Mouse (Mus musculus) brown adipose tissue, adult 24 weeks (tissue): ENCODE results near the gene Ncor2. TPM values are rescaled to one million over a fixed set of nuclear protein-coding genes. Genes with fewer than 3 reads are reported as not detected.

Source experiments
- H3K27ac ChIP-seq: fragments of 200-500 bp; replicated peaks from 2 replicates; pipeline ENCODE4 v1.5.1; 2012; ENCODE audit warnings: low read depth, mild to moderate bottlenecking, low read length
- H3K4me1 ChIP-seq: fragments of 200-500 bp; 2 replicates; pipeline ENCODE4 v1.6.1; 2012; ENCODE audit warnings: low read length, mixed read lengths; ENCODE audit not compliant: control insufficient read depth, insufficient read depth, insufficient read length
- H3K4me3 ChIP-seq: fragments of 200-500 bp; 2 replicates; pipeline ENCODE4 v1.5.1; 2012; ENCODE audit warnings: low read depth, mild to moderate bottlenecking, low read length, moderate library complexity; ENCODE audit not compliant: insufficient read depth
- polyA plus RNA-seq: library from polyadenylated mRNA; stranded (reverse); fragments of >200 nt; gene quantifications from 2 replicates; pipeline ENCODE4 v1.2.4, GENCODE M21; 2012; ENCODE audit not compliant: missing spikeins, insufficient read depth, insufficient read length

The Ncor2 gene
- polyA plus RNA-seq, 1 experiment, result 19.5 TPM

- no peaks in the 10 kb centered on the region for H3K4me1 ChIP-seq
- no peak overlapping the region for H3K27ac ChIP-seq
- no peak overlapping the region for H3K4me3 ChIP-seq
Measured at GRCm38 (mm10) chr5:124997913-124998312, 181.1 kb downstream of the Ncor2 start.

- no peak overlapping the region for H3K4me3 ChIP-seq
- no peak overlapping the region for H3K27ac ChIP-seq
- peaks cover 5% of the 10 kb centered on the region; the same call in 1 of the 2 replicates for H3K4me1 ChIP-seq
Measured at GRCm38 (mm10) chr5:124996816-124997215, 182.2 kb downstream of the Ncor2 start.

GRCm38 (mm10) chr5:124992891-124993290 lies 186.1 kb downstream of the Ncor2 start:
- Histone ChIP-seq H3K27ac (peak overlapping the region; percentile 30; the same call in 1 of the 2 replicates), H3K4me1 (peaks cover 8% of the 10 kb centered on the region), H3K4me3 (no peak overlapping the region)

- peak overlapping the region; percentile 30; the same call in 1 of the 2 replicates for H3K27ac ChIP-seq
- peaks cover 8% of the 10 kb centered on the region for H3K4me1 ChIP-seq
- H3K4me3 ChIP-seq, result no peak overlapping the region
Measured at GRCm38 (mm10) chr5:124992323-124992722, 186.7 kb downstream of the Ncor2 start.

- no peak overlapping the region for H3K4me3 ChIP-seq
- peaks cover 8% of the 10 kb centered on the region for H3K4me1 ChIP-seq
- H3K27ac ChIP-seq, result no peak overlapping the region
Measured at GRCm38 (mm10) chr5:124989724-124990123, 189.3 kb downstream of the Ncor2 start.

- Histone ChIP-seq H3K4me3 (no peak overlapping the region), H3K27ac (no peak overlapping the region), H3K4me1 (peaks cover 4% of the 10 kb centered on the region)
Measured at GRCm38 (mm10) chr5:124986656-124987055, 192.4 kb downstream of the Ncor2 start.

GRCm38 (mm10) chr5:124986222-124986621 lies 192.8 kb downstream of the Ncor2 start:
- Histone ChIP-seq H3K4me3 (no peak overlapping the region), H3K4me1 (peaks cover 4% of the 10 kb centered on the region), H3K27ac (no peak overlapping the region)

- Histone ChIP-seq H3K4me3 (no peak overlapping the region), H3K27ac (no peak overlapping the region), H3K4me1 (peaks cover 5% of the 10 kb centered on the region; the same call in 1 of the 2 replicates)
Measured at GRCm38 (mm10) chr5:124969790-124970189, 209.2 kb downstream of the Ncor2 start.

Other genes starting within 250 kb of the Ncor2 start
- not detected in 2 replicates for gene Rflna, start 176.0 kb downstream of the Ncor2 start, polyA plus RNA-seq
- gene Scarb1, start 161.9 kb upstream of the Ncor2 start, polyA plus RNA-seq, result 18.6 and 30.7 TPM in 2 replicates
- not detected in 2 replicates for gene Gm10382, start 210.1 kb upstream of the Ncor2 start, polyA plus RNA-seq
- gene Ubc, start 211.0 kb upstream of the Ncor2 start, polyA plus RNA-seq, result 692 and 1,079 TPM in 2 replicates